13 mouse cellular contexts compared by ENCODE assay signal in genomic region chr2:6911932-6912331, GRCm38 (mm10).
DNase-seq lines count a peak whose midpoint lies in the region; ATAC-seq and TF ChIP-seq lines count a peak whose summit lies in the region.
"Had no signal": no experiment of that assay in that cellular context is flagged by ENCODE, and none has a peak within 500 bp of the region (broad histone marks: within the 10 kb centered on the region; RNA-seq: fewer than 3 reads in every experiment).

No protein-coding gene starts in this region.

- H3K4me2 ChIP-seq in lung, postnatal 0 days (replicated peaks; ENCODE audit: low read depth, low read length) = no peak overlapping the region
- H3K4me2 ChIP-seq: heart, embryonic 12.5 days; liver, embryonic 12.5 days; neural tube, embryonic 12.5 days had no signal

- H3K9ac ChIP-seq in lung, postnatal 0 days (replicated peaks; ENCODE audit: low read depth) = no peak overlapping the region
- H3K9ac ChIP-seq: heart, embryonic 12.5 days; liver, embryonic 12.5 days; neural tube, embryonic 12.5 days had no signal

- no peak overlapping the region for H3K27ac ChIP-seq in lung, postnatal 0 days (ENCODE audit: low read length)
- H3K27ac ChIP-seq: liver, embryonic 12.5 days; neural tube, embryonic 12.5 days had no signal

- DNase-seq in lung, postnatal 0 days (ENCODE audit: low spot score) = peak; percentile 73
- DNase-seq in lung, postnatal 14 days = no peak
- DNase-seq in frontal cortex, postnatal 36 days (ENCODE audit: low spot score in 2 of 2) = peak; percentile 71 to 78
- DNase-seq in left cerebral cortex, postnatal 14 days (ENCODE audit: low spot score in 2 of 2) = peak; percentile 66 to 85
- no peak for DNase-seq in urinary bladder, postnatal 4 days (ENCODE audit: low spot score in 2 of 2)
- no peak for DNase-seq in ovary, postnatal 14 days (ENCODE audit: low spot score)
- no peak for DNase-seq in embryo, embryonic 11 days
- DNase-seq: adrenal gland, postnatal 10 days; cerebellum, adult 9-11 months; kidney, adult 18-20 months had no signal

- H3K4me1 ChIP-seq in lung, postnatal 0 days (ENCODE audit: insufficient read depth, low read depth, low read length) = no peaks in the 10 kb centered on the region
- H3K4me1 ChIP-seq: liver, embryonic 12.5 days; neural tube, embryonic 12.5 days had no signal

- no peak overlapping the region for H3K4me3 ChIP-seq in lung, postnatal 0 days (ENCODE audit: low read depth, low read length)
- H3K4me3 ChIP-seq: heart, embryonic 12.5 days; liver, embryonic 12.5 days; neural tube, embryonic 12.5 days had no signal

- TF ChIP-seq EP300 in lung, postnatal 0 days (IDR thresholded peaks at IDR 0.05) = no peak

- intact Hi-C loops in left cerebral cortex, postnatal 14 days (cut with DNase I) = no loop called here

- TF ChIP-seq CTCF in lung, postnatal 0 days (IDR thresholded peaks at IDR 0.05) = no peak

- 48% methylated on average over 7 of the region's 7 CpGs for WGBS in lung, postnatal 0 days

- H3K27me3 ChIP-seq in lung, postnatal 0 days (replicated peaks; ENCODE audit: insufficient read depth, low read length) = no peaks in the 10 kb centered on the region
- H3K27me3 ChIP-seq: heart, embryonic 12.5 days; liver, embryonic 12.5 days; neural tube, embryonic 12.5 days had no signal

- H3K36me3 ChIP-seq in lung, postnatal 0 days (ENCODE audit: insufficient read depth, low read length) = no peaks in the 10 kb centered on the region
- H3K36me3 ChIP-seq: heart, embryonic 12.5 days; liver, embryonic 12.5 days; neural tube, embryonic 12.5 days had no signal

- ATAC-seq in lung, postnatal 0 days = peak; percentile 42
- ATAC-seq: liver, embryonic 12.5 days had no signal

- H3K9me3 ChIP-seq in lung, postnatal 0 days (ENCODE audit: low read length) = no peaks in the 10 kb centered on the region
- H3K9me3 ChIP-seq: heart, embryonic 12.5 days; liver, embryonic 12.5 days; neural tube, embryonic 12.5 days had no signal

Comparison
In these comparisons a context has a peak if more than half of its experiments do, and no peak if none do; other contexts are left out.
1. DNase-seq: peak in lung, postnatal 0 days (single experiment), frontal cortex, postnatal 36 days (2 of 2) and left cerebral cortex, postnatal 14 days (2 of 2); none in lung, postnatal 14 days (single experiment), urinary bladder, postnatal 4 days (0 of 2), ovary, postnatal 14 days (single experiment) and embryo, embryonic 11 days (single experiment).